Mouse (Mus musculus) liver, embryonic 14.5 days (tissue): Measurements from ENCODE around the gene Sar1a.

ENCODE experiments used
- CTCF ChIP-seq: IDR thresholded peaks from 2 replicates; pipeline ENCODE4 v1.5.1; 2016; ENCODE audit warnings: antibody characterized with exemption, low read depth, control low read depth
- EP300 ChIP-seq: IDR thresholded peaks from 2 replicates; pipeline ENCODE4 v1.6.1; 2016; ENCODE audit warnings: antibody characterized with exemption, low read depth

DNA sequence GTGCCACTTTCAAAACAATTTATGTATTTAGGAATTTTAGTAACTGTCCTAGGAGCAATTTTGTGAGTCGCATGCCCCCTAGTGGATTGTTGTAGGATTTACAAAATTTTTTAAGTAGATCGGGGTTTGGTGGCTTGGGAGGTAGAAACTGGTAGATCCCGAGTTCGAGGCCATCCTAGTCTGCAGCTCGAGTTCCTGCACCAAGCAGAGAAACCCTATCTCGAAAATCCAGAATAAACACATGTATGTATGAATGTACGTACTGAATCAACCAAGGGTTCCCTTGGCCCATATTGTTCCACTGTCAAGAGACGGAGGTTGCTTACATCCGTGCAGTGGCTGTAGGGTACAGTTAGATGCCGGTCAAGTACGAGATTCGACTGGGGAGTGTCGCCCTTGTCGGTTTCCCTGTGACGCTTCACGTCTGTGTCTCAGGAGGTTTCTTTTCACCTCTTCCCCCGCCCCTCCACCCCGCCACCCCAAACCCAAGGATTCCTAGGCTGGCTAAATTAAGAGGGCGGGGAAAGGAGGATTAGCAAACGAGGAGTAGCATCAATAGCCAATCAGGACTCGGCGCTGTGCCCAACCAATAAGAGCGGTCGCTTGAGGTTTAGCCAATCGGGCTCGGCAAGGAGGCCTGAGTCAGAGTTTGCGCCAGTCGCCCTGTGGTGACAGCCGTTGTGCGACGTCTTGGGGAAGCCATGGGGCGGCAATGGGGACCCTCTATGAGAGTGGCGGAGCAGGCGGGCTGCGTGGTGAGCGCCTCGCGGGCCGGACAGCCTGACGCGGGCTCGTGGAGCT lies 15.0 kb downstream of the Sar1a start, which contains the start of gene Tysnd1:
- TF ChIP-seq EP300 (no peak), CTCF (peak; percentile 48)
